Comparison of ENCODE assay signal across 8 mouse cellular contexts in the genomic region with DNA sequence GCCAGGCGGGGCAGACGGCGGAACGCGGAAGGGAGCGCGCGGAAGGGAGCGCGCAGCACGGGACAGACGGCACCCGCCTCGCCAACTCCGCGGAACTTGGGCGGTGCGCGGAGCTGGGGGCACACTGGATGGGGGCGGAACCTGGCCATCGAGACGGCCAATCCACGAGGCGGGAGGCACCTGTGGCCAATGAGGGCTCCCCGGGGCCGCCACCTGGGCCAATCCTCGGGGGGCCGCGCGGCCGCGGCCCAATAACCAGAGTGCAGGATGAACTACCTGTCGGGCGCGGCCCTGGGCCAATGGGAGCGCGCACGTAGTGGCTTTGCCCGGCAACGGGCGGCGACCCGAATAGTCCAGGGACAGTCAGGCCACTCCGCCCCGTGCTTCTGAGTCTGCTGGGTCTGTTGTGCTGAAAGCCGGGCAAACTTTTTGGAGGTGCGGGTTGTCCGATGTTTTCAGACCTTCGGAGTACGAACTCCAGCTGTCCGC. TPM values are rescaled to one million over a fixed set of nuclear protein-coding genes. Genes with fewer than 3 reads are reported as not detected.
DNase-seq lines count a peak whose midpoint lies in the region; ATAC-seq and TF ChIP-seq lines count a peak whose summit lies in the region.

Gene Prkcz (minus strand): TSS at position 59 of the 489 bp plus-strand sequence.

- H3K27me3 ChIP-seq in Patski = no peaks in the 10 kb centered on the region
- H3K27me3 ChIP-seq in intestine, embryonic 14.5 days (replicated peaks; ENCODE audit: control insufficient read depth, insufficient read depth, low read length) = peaks cover 50% of the 10 kb centered on the region

- H3K9ac ChIP-seq in intestine, embryonic 14.5 days (ENCODE audit: low read length) = peak within 1 kb of the TSS; percentile 35; the same call in 1 of the 2 replicates

- TF ChIP-seq CTCF in Patski (IDR thresholded peaks at IDR 0.05) = no peak

- H3K27ac ChIP-seq in intestine, embryonic 14.5 days (ENCODE audit: low read depth) = peak within 1 kb of the TSS; percentile 47; the same call in 1 of the 2 replicates

- no peaks in the 10 kb centered on the region for H3K4me1 ChIP-seq in intestine, embryonic 14.5 days (replicated peaks; ENCODE audit: control insufficient read depth, insufficient read depth, low read length)

- POLR2A ChIA-PET in Patski (lab: Charles Lee) = interaction anchor here (0.6 kb wide), 1 partner anchor 239 kb away, joined by 3 read pairs; no protein-coding TSS in a partner anchor

- in situ Hi-C loops in Patski (cut with MboI; ENCODE audit: low pct_unique_long_range_greater_than_20kb) = no loop called here

- no peaks in the 10 kb centered on the region for H3K9me3 ChIP-seq in intestine, embryonic 14.5 days (ENCODE audit: control insufficient read depth, low read length)

- peak; percentile 93 for ATAC-seq in Patski
- ATAC-seq in intestine, embryonic 14.5 days (replicated peaks; ENCODE audit: low FRiP score, low TSS enrichment, low read depth) = peak; percentile 97

- no peaks in the 10 kb centered on the region for H3K36me3 ChIP-seq in intestine, embryonic 14.5 days (ENCODE audit: control insufficient read depth, insufficient read depth, low read length)

- CTCF ChIA-PET in Patski (lab: Charles Lee) = interaction anchor here (1.2 kb wide), 1 partner anchor 36 kb away, joined by 3 read pairs; no protein-coding TSS in a partner anchor

- H3K4me3 ChIP-seq in intestine, embryonic 14.5 days (ENCODE audit: low read depth, low read length) = peak within 1 kb of the TSS; percentile 36

- under 1% methylated on average over 50 of the region's 51 CpGs for WGBS in intestine, embryonic 14.5 days

- intact Hi-C loops in left cerebral cortex, postnatal 14 days (cut with DNase I) = no loop called here

- peak; percentile 59 for DNase-seq in Patski (ENCODE audit: low read depth, low spot score)
- DNase-seq in cerebellum, postnatal 25 days = peak; percentile 93 to 95
- peak; percentile 29 to 32 for DNase-seq in gastrocnemius, postnatal 4 days (ENCODE audit: low spot score in 2 of 2)
- DNase-seq in intestine, embryonic 14.5 days (ENCODE audit: low spot score) = peak; percentile 83
- DNase-seq in left cerebral cortex, postnatal 14 days (ENCODE audit: low spot score in 2 of 2) = peak; percentile 57 to 63
- peak; percentile 84 for DNase-seq in mesoderm, embryonic 11.5 days (ENCODE audit: low read depth, low spot score)
- peak; percentile 46 to 59 for DNase-seq in right cerebral cortex, postnatal 36 days (ENCODE audit: low spot score in 2 of 2)
- peak; percentile 73 to 82 for DNase-seq in urinary bladder, postnatal 4 days (ENCODE audit: low spot score in 2 of 2)

- H3K4me2 ChIP-seq in intestine, embryonic 14.5 days (ENCODE audit: low read length) = peak within 1 kb of the TSS; percentile 53

RNA-seq across cellular contexts. Expression of gene Prkcz, which starts in this region (rescaled TPM):
- polyA plus RNA-seq in Patski (2021) = 11.8 TPM
- 1 to 10 TPM; 4.4 to 5.4 TPM for total RNA-seq in gastrocnemius, postnatal 4 days (2021)
- polyA plus RNA-seq in intestine, embryonic 14.5 days (2014; fragmentation: Nextera tagmentation; extraction: Ambion mirVana) = 21.9 and 24.1 TPM in 2 replicates
- total RNA-seq in left cerebral cortex, postnatal 14 days (2021) = 100 to 1,000 TPM; 204 to 214 TPM

Comparison
In these comparisons a context has a peak if more than half of its experiments do, and no peak if none do; other contexts are left out.
1. Peak in every context shown above with its lines: DNase-seq, ATAC-seq, H3K4me3 ChIP-seq and H3K27ac ChIP-seq.
2. RNA of gene Prkcz (total RNA-seq): 204 to 214 TPM in left cerebral cortex, postnatal 14 days; 4.4 to 5.4 TPM in gastrocnemius, postnatal 4 days; every median in the first group is over 10 times any median in the second.
3. DNase-seq: peak in every context shown above with its lines; median percentile 94 in cerebellum, postnatal 25 days; 84 in mesoderm, embryonic 11.5 days; 83 in intestine, embryonic 14.5 days; 78 in urinary bladder, postnatal 4 days; 60 in left cerebral cortex, postnatal 14 days; 59 in Patski; 52 in right cerebral cortex, postnatal 36 days; 30 in gastrocnemius, postnatal 4 days.